Mouse (Mus musculus) brain, embryonic 14.5 days (tissue): ENCODE data around the gene AI661453.

ENCODE experiments used
- CTCF ChIP-seq: fragments of 200-500 bp; IDR thresholded peaks from 2 replicates; pipeline ENCODE4 v1.5.1; 2012; ENCODE audit warnings: inconsistent platforms, mild to moderate bottlenecking, moderate library complexity, borderline replicate concordance; ENCODE audit not compliant: insufficient read depth, insufficient read length; ENCODE audit errors: extremely low read depth
- POLR2A ChIP-seq: fragments of 200-500 bp; IDR thresholded peaks from 2 replicates; pipeline ENCODE4 v1.6.1; 2012; ENCODE audit warnings: mild to moderate bottlenecking, inconsistent platforms, borderline replicate concordance; ENCODE audit not compliant: poor library complexity, insufficient read depth, insufficient read length, severe bottlenecking; ENCODE audit errors: extremely low read depth

- TF ChIP-seq CTCF (no peak), POLR2A (no peak)
These were observed 76.8 kb downstream of the AI661453 start for GRCm38 (mm10) chr17:47512956-47513775.
